Mouse (Mus musculus): ENCODE results near the gene Fam193a. TPM values are rescaled to one million over a fixed set of nuclear protein-coding genes. Genes with fewer than 3 reads are reported as not detected.

The Fam193a gene
- polyA plus RNA-seq, 1 experiment: 37.6 TPM

- 76% methylated on average over 1 of the region's 1 CpGs for WGBS
- no peak for TF ChIP-seq CTCF (IDR thresholded peaks at IDR 0.05; ENCODE audit: extremely low read depth, insufficient read depth, insufficient read length, insufficient replicate concordance)
- TF ChIP-seq POLR2A (IDR thresholded peaks at IDR 0.05; ENCODE audit: low read depth, low read length): no peak
- Histone ChIP-seq H3K36me3 (ENCODE audit: control insufficient read depth, insufficient read depth, low read length) (no peaks in the 10 kb centered on the region), H3K4me3 (ENCODE audit: extremely low read depth, insufficient read depth, insufficient read length) (no peak overlapping the region), H3K27ac (ENCODE audit: insufficient read depth, low read length) (no peak overlapping the region), H3K27me3 (ENCODE audit: control insufficient read depth, insufficient read depth, low read length) (no peaks in the 10 kb centered on the region), H3K4me1 (ENCODE audit: control insufficient read depth, insufficient read depth, insufficient read length) (no peaks in the 10 kb centered on the region)
- DNase-seq (ENCODE audit: low read depth in 1 of 2, low spot score in 2 of 2): no peak
Measured at GRCm38 (mm10) chr5:34398326-34398725, 28.6 kb downstream of the Fam193a start.

- TF ChIP-seq CTCF (IDR thresholded peaks at IDR 0.05; ENCODE audit: extremely low read depth, insufficient read depth, insufficient read length, insufficient replicate concordance) (no peak), POLR2A (IDR thresholded peaks at IDR 0.05; ENCODE audit: low read depth, low read length) (no peak)
- Histone ChIP-seq H3K27me3 (ENCODE audit: control insufficient read depth, insufficient read depth, low read length) (no peaks in the 10 kb centered on the region), H3K36me3 (ENCODE audit: control insufficient read depth, insufficient read depth, low read length) (peaks cover 1% of the 10 kb centered on the region; the same call in 1 of the 2 replicates), H3K4me3 (ENCODE audit: extremely low read depth, insufficient read depth, insufficient read length) (no peak overlapping the region), H3K4me1 (ENCODE audit: control insufficient read depth, insufficient read depth, insufficient read length) (peaks cover 5% of the 10 kb centered on the region; the same call in 1 of the 2 replicates), H3K27ac (ENCODE audit: insufficient read depth, low read length) (no peak overlapping the region)
- 82% methylated on average over 6 of the region's 6 CpGs for WGBS
- no peak for DNase-seq (ENCODE audit: low read depth in 1 of 2, low spot score in 2 of 2)
Measured at GRCm38 (mm10) chr5:34407366-34407918, 37.7 kb downstream of the Fam193a start.

- no peak overlapping the region for H3K27ac ChIP-seq (ENCODE audit: insufficient read depth, low read length)
- no peak for DNase-seq (ENCODE audit: low read depth in 1 of 2, low spot score in 2 of 2)
- peaks cover 5% of the 10 kb centered on the region; the same call in 1 of the 2 replicates for H3K4me1 ChIP-seq (ENCODE audit: control insufficient read depth, insufficient read depth, insufficient read length)
- 93% methylated on average over 1 of the region's 1 CpGs for WGBS
- peaks cover 4% of the 10 kb centered on the region; the same call in 1 of the 2 replicates for H3K36me3 ChIP-seq (ENCODE audit: control insufficient read depth, insufficient read depth, low read length)
- H3K27me3 ChIP-seq (ENCODE audit: control insufficient read depth, insufficient read depth, low read length): no peaks in the 10 kb centered on the region
- H3K4me3 ChIP-seq (ENCODE audit: extremely low read depth, insufficient read depth, insufficient read length): no peak overlapping the region
- TF ChIP-seq CTCF (IDR thresholded peaks at IDR 0.05; ENCODE audit: extremely low read depth, insufficient read depth, insufficient read length, insufficient replicate concordance): no peak
- no peak for TF ChIP-seq POLR2A (IDR thresholded peaks at IDR 0.05; ENCODE audit: low read depth, low read length)
Measured at GRCm38 (mm10) chr5:34409002-34409401, 39.3 kb downstream of the Fam193a start.

- DNase-seq (ENCODE audit: low read depth in 1 of 2, low spot score in 2 of 2): no peak
Measured at GRCm38 (mm10) chr5:34410819-34411218, 41.1 kb downstream of the Fam193a start.

GRCm38 (mm10) chr5:34413921-34414320 lies 44.2 kb downstream of the Fam193a start:
- Histone ChIP-seq H3K4me3 (ENCODE audit: extremely low read depth, insufficient read depth, insufficient read length) (no peak overlapping the region), H3K27ac (ENCODE audit: insufficient read depth, low read length) (no peak overlapping the region), H3K4me1 (ENCODE audit: control insufficient read depth, insufficient read depth, insufficient read length) (peaks cover 5% of the 10 kb centered on the region; the same call in 1 of the 2 replicates), H3K36me3 (ENCODE audit: control insufficient read depth, insufficient read depth, low read length) (peaks cover 4% of the 10 kb centered on the region; the same call in 1 of the 2 replicates), H3K27me3 (ENCODE audit: control insufficient read depth, insufficient read depth, low read length) (no peaks in the 10 kb centered on the region)
- WGBS: 92% methylated on average over 2 of the region's 2 CpGs
- TF ChIP-seq POLR2A (IDR thresholded peaks at IDR 0.05; ENCODE audit: low read depth, low read length): no peak
- TF ChIP-seq CTCF (IDR thresholded peaks at IDR 0.05; ENCODE audit: extremely low read depth, insufficient read depth, insufficient read length, insufficient replicate concordance): no peak
- no peak for DNase-seq (ENCODE audit: low read depth in 1 of 2, low spot score in 2 of 2)

More at GRCm38 (mm10) chr5:34410819-34411218, 41.1 kb downstream of the Fam193a start:
- H3K4me1 ChIP-seq (ENCODE audit: control insufficient read depth, insufficient read depth, insufficient read length): 0 out of 2 replicates have a peak, but pooled peaks cover 5% of the 10 kb centered on the region
- 73% methylated on average over 4 of the region's 4 CpGs for WGBS
- no peaks in the 10 kb centered on the region for H3K27me3 ChIP-seq (ENCODE audit: control insufficient read depth, insufficient read depth, low read length)
- no peak overlapping the region for H3K4me3 ChIP-seq (ENCODE audit: extremely low read depth, insufficient read depth, insufficient read length)
- no peak for TF ChIP-seq CTCF (IDR thresholded peaks at IDR 0.05; ENCODE audit: extremely low read depth, insufficient read depth, insufficient read length, insufficient replicate concordance)
- TF ChIP-seq POLR2A (IDR thresholded peaks at IDR 0.05; ENCODE audit: low read depth, low read length): no peak
- peaks cover 4% of the 10 kb centered on the region; the same call in 1 of the 2 replicates for H3K36me3 ChIP-seq (ENCODE audit: control insufficient read depth, insufficient read depth, low read length)
- H3K27ac ChIP-seq (ENCODE audit: insufficient read depth, low read length): no peak overlapping the region

- Histone ChIP-seq H3K27ac (ENCODE audit: insufficient read depth, low read length) (no peak overlapping the region), H3K4me1 (ENCODE audit: control insufficient read depth, insufficient read depth, insufficient read length) (no peaks in the 10 kb centered on the region; the same call in 1 of the 2 replicates), H3K4me3 (ENCODE audit: extremely low read depth, insufficient read depth, insufficient read length) (no peak overlapping the region), H3K27me3 (ENCODE audit: control insufficient read depth, insufficient read depth, low read length) (no peaks in the 10 kb centered on the region), H3K36me3 (ENCODE audit: control insufficient read depth, insufficient read depth, low read length) (peaks cover 12% of the 10 kb centered on the region)
- 88% methylated on average over 3 of the region's 3 CpGs for WGBS
- TF ChIP-seq CTCF (IDR thresholded peaks at IDR 0.05; ENCODE audit: extremely low read depth, insufficient read depth, insufficient read length, insufficient replicate concordance): no peak
- TF ChIP-seq POLR2A (IDR thresholded peaks at IDR 0.05; ENCODE audit: low read depth, low read length): no peak
- DNase-seq (ENCODE audit: low read depth in 1 of 2, low spot score in 2 of 2): no peak
Measured at GRCm38 (mm10) chr5:34417251-34418008, 47.7 kb downstream of the Fam193a start.

All from spleen, adult 2 months (tissue).